ENCODE assay signal across 8 mouse cellular contexts in genomic region chr1:72877892-72878291, GRCm38 (mm10). TPM values are rescaled to one million over a fixed set of nuclear protein-coding genes. Genes with fewer than 3 reads are reported as not detected.
A peak's percentile ranks its signal among the peaks of the same experiment; 100 is the strongest.
DNase-seq lines count a peak whose midpoint lies in the region; ATAC-seq lines count a peak whose summit lies in the region.

No protein-coding gene starts in this region.

- no peaks in the 10 kb centered on the region for H3K36me3 ChIP-seq in heart, embryonic 11.5 days (ENCODE audit: control insufficient read depth, insufficient read depth, low read length)
- no peaks in the 10 kb centered on the region for H3K36me3 ChIP-seq in kidney, embryonic 15.5 days

- H3K4me2 ChIP-seq in heart, embryonic 11.5 days = peak overlapping the region; percentile 43
- H3K4me2 ChIP-seq in kidney, embryonic 15.5 days = peak overlapping the region; percentile 54

- H3K27me3 ChIP-seq in heart, embryonic 11.5 days (ENCODE audit: control insufficient read depth, insufficient read depth, low read length) = no peaks in the 10 kb centered on the region
- peaks cover 6% of the 10 kb centered on the region; the same call in 1 of the 2 replicates for H3K27me3 ChIP-seq in kidney, embryonic 15.5 days

- peak; percentile 68 to 74 for DNase-seq in right cerebral cortex, adult 2 months (ENCODE audit: low spot score in 2 of 2)
- DNase-seq in right cerebral cortex, postnatal 4 days = no peak
- DNase-seq in cerebellum, postnatal 25 days = peak; percentile 63 to 79
- peak; percentile 65 for DNase-seq in yolk sac, embryonic 10.5 days (ENCODE audit: low spot score)
- no peak for DNase-seq in thymus, postnatal 4 days

- no peak overlapping the region for H3K9ac ChIP-seq in heart, embryonic 11.5 days (ENCODE audit: low read depth, low read length)
- H3K9ac ChIP-seq in kidney, embryonic 15.5 days = no peak overlapping the region

- ATAC-seq in heart, embryonic 11.5 days (replicated peaks; ENCODE audit: insufficient number of reproducible peaks, low FRiP score, low TSS enrichment) = no peak
- ATAC-seq in kidney, embryonic 15.5 days (replicated peaks; ENCODE audit: low FRiP score) = 0 out of 2 replicates have a peak, but pooled peaks have one; percentile 41
- ATAC-seq in megakaryocyte progenitor cell, adult 5-6 weeks (replicated peaks; ENCODE audit: poor library complexity) = peak; percentile 81

- no peak overlapping the region for H3K27ac ChIP-seq in heart, embryonic 11.5 days (ENCODE audit: low read depth, low read length)
- peak overlapping the region; percentile 65 for H3K27ac ChIP-seq in kidney, embryonic 15.5 days

- 0 out of 2 replicates have a peak, but pooled peaks cover 10% of the 10 kb centered on the region for H3K4me1 ChIP-seq in heart, embryonic 11.5 days (ENCODE audit: control insufficient read depth, insufficient read depth, low read length)
- H3K4me1 ChIP-seq in kidney, embryonic 15.5 days = peaks cover 50% of the 10 kb centered on the region

- 2% methylated on average over 3 of the region's 3 CpGs for WGBS in heart, embryonic 11.5 days (ENCODE audit: insufficient replicate concordance)
- 0% methylated on average over 3 of the region's 3 CpGs for WGBS in kidney, embryonic 15.5 days

- no peak overlapping the region for H3K4me3 ChIP-seq in heart, embryonic 11.5 days (ENCODE audit: low read depth, low read length)
- H3K4me3 ChIP-seq in kidney, embryonic 15.5 days (replicated peaks) = peak overlapping the region; percentile 15; the same call in 1 of the 2 replicates

- no peaks in the 10 kb centered on the region for H3K9me3 ChIP-seq in heart, embryonic 11.5 days (replicated peaks; ENCODE audit: control insufficient read depth, low read length)
- H3K9me3 ChIP-seq in kidney, embryonic 15.5 days (replicated peaks) = no peaks in the 10 kb centered on the region

RNA-seq across cellular contexts. Expression of gene Igfbp5, which starts 3.2 kb away (rescaled TPM):
- polyA plus RNA-seq in heart, embryonic 11.5 days (2014; fragmentation: Nextera tagmentation; extraction: Ambion mirVana) = 118 and 133 TPM in 2 replicates
- polyA plus RNA-seq in kidney, embryonic 15.5 days (2015; fragmentation: Nextera tagmentation; extraction: Ambion mirVana) = 90.4 and 94.0 TPM in 2 replicates
- 0.20 and 0.39 TPM in 2 replicates for total RNA-seq in megakaryocyte progenitor cell, adult 5-6 weeks (2015)
- total RNA-seq in megakaryocyte progenitor cell, adult 5-6 weeks (2017) = 0.07 and 0.12 TPM in 2 replicates

RNA-seq across cellular contexts. Expression of gene Igfbp2, which starts 53.6 kb away (rescaled TPM):
- 87.8 and 88.7 TPM in 2 replicates for polyA plus RNA-seq in heart, embryonic 11.5 days (2014; fragmentation: Nextera tagmentation; extraction: Ambion mirVana)
- 138 and 150 TPM in 2 replicates for polyA plus RNA-seq in kidney, embryonic 15.5 days (2015; fragmentation: Nextera tagmentation; extraction: Ambion mirVana)
- not detected in 2 replicates for total RNA-seq in megakaryocyte progenitor cell, adult 5-6 weeks (2015)
- not detected in 2 replicates for total RNA-seq in megakaryocyte progenitor cell, adult 5-6 weeks (2017)

Comparison
In these comparisons a context has a peak if more than half of its experiments do, and no peak if none do; other contexts are left out.
1. DNase-seq: peak in right cerebral cortex, adult 2 months (2 of 2), cerebellum, postnatal 25 days (2 of 2) and yolk sac, embryonic 10.5 days (single experiment); none in right cerebral cortex, postnatal 4 days (single experiment) and thymus, postnatal 4 days (single experiment).